Mouse (Mus musculus) liver, embryonic 13.5 days (tissue): ENCODE results near the gene Tbc1d30. TPM values are rescaled to one million over a fixed set of nuclear protein-coding genes. Genes with fewer than 3 reads are reported as not detected.
"Not testable (repeated sequence)": the region's sequence is repeated elsewhere in the genome, so short reads cannot be mapped to it uniquely, and the experiment has no call there.

ENCODE experiments used
- ATAC-seq: fragments of 200-750 bp; cut with Nextera tagmentation; 2 replicates; pipeline ENCODE4 v1.8.0; 2017; ENCODE audit warnings: low read depth, mild to moderate bottlenecking, moderate number of reproducible peaks, moderate library complexity
- DNase-seq: peaks from one replicate; pipeline ENCODE4 v3.0.0; 2022
- H3K27ac ChIP-seq: fragments of 300-500 bp; sonication (generic); 2 replicates; pipeline ENCODE4 v1.5.1; 2015; ENCODE audit warnings: moderate library complexity, mild to moderate bottlenecking, inconsistent platforms
- H3K27me3 ChIP-seq: fragments of 300-500 bp; sonication (generic); 2 replicates; pipeline ENCODE4 v1.6.1; 2015; ENCODE audit warnings: mild to moderate bottlenecking, inconsistent platforms
- H3K36me3 ChIP-seq: fragments of 300-500 bp; sonication (generic); 2 replicates; pipeline ENCODE4 v1.6.1; 2015; ENCODE audit warnings: mild to moderate bottlenecking, inconsistent platforms
- H3K4me1 ChIP-seq: fragments of 300-500 bp; sonication (generic); replicated peaks from 2 replicates; pipeline ENCODE4 v1.6.1; 2015; ENCODE audit warnings: inconsistent platforms
- H3K4me2 ChIP-seq: fragments of 300-500 bp; sonication (generic); 2 replicates; pipeline ENCODE4 v1.6.1; 2015; ENCODE audit warnings: inconsistent platforms, mild to moderate bottlenecking, moderate library complexity
- H3K4me3 ChIP-seq: fragments of 300-500 bp; sonication (generic); replicated peaks from 2 replicates; pipeline ENCODE4 v1.5.1; 2015; ENCODE audit warnings: mild to moderate bottlenecking, inconsistent platforms
- H3K9ac ChIP-seq: fragments of 300-500 bp; sonication (generic); 2 replicates; pipeline ENCODE4 v1.6.1; 2015; ENCODE audit warnings: mild to moderate bottlenecking, inconsistent platforms
- H3K9me3 ChIP-seq: fragments of 300-500 bp; sonication (generic); replicated peaks from 2 replicates; pipeline ENCODE4 v1.6.1; 2016; ENCODE audit warnings: inconsistent platforms
- WGBS: fragments of 180-500 bp; shearing (Covaris S2); methylation state at CpG from one replicate; pipeline ENCODE4 v1.1.7; 2015; ENCODE audit not compliant: insufficient replicate concordance; 5-methylcytosine and 5-hydroxymethylcytosine counted together
- polyA plus RNA-seq: library from polyadenylated mRNA; unstranded; fragments of >200 nt; fragmentation: Nextera tagmentation; extraction: Ambion mirVana; gene quantifications from 2 replicates; pipeline ENCODE4 v1.2.1, GENCODE M21; 2015

Gene Tbc1d30
- polyA plus RNA-seq, 1 experiment from 2014 or later = 0.15 TPM

GRCm38 (mm10) chr10:121364306-121364705, 13.2 kb upstream of the Tbc1d30 start:
- Histone ChIP-seq H3K4me2 (peak overlapping the region; percentile 92), H3K9me3 (no peaks in the 10 kb centered on the region), H3K27me3 (no peaks in the 10 kb centered on the region), H3K27ac (no peak overlapping the region), H3K36me3 (no peaks in the 10 kb centered on the region), H3K4me1 (peaks cover 48% of the 10 kb centered on the region), H3K4me3 (peak overlapping the region; percentile 75), H3K9ac (peak overlapping the region; percentile 82)
- 32% methylated on average over 15 of the region's 15 CpGs for WGBS
- no peak for DNase-seq
- no peak for ATAC-seq

DNA sequence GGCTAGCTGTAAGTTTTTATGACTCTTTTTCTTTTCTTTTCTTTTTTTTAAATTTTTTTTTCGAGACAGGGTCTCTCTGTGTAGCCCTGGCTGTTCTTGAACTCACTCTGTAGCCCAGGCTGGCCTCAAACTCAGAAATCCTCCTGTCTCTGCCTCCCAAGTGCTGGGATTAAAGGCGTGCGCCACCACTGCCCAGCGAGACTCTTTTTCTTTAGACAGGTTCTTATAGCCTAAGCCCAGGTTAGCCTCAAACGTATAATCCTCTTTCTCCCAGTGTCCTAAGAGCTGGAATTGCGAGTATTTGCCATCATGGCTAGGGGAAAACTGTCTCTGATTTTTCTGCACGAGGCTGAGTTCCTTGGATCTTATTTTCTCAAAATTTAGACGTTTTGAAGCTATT, 12.1 kb upstream of the Tbc1d30 start:
- peaks cover 37% of the 10 kb centered on the region for H3K4me1 ChIP-seq
- no peak overlapping the region for H3K27ac ChIP-seq
- no peak for ATAC-seq
- no peak overlapping the region for H3K4me2 ChIP-seq
- no peak overlapping the region for H3K9ac ChIP-seq
- no peak overlapping the region for H3K4me3 ChIP-seq
- no peaks in the 10 kb centered on the region for H3K27me3 ChIP-seq
- no peaks in the 10 kb centered on the region for H3K36me3 ChIP-seq
- DNase-seq = no peak
- H3K9me3 ChIP-seq = no peaks in the 10 kb centered on the region
- 69% methylated on average over 8 of the region's 8 CpGs for WGBS

DNA sequence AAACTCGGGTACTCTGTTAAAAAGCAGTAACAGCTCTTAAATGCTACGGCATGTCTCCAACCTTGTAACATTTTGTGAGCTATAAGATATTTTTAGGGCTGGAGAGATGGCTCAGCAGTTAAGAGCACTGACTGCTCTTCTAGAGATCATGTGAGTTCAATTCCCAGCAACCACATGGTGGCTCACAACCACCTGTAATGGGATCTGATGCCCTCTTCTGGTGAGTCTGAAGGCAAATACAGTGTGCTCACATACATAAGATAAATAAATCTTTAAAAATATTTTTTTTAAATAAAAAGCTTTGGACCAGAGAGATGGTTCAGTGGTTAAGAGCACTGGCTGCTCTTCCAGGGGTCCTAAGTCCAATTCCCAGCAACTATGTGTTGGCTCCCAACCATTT, 9.3 kb upstream of the Tbc1d30 start:
- 69% methylated on average over 2 of the region's 2 CpGs for WGBS
- H3K36me3 ChIP-seq = no peaks in the 10 kb centered on the region
- no peak overlapping the region for H3K4me2 ChIP-seq
- ATAC-seq (no peak), DNase-seq (no peak)
- H3K4me1 ChIP-seq = peaks cover 9% of the 10 kb centered on the region
- H3K9me3 ChIP-seq = no peaks in the 10 kb centered on the region
- no peak overlapping the region for H3K9ac ChIP-seq
- H3K4me3 ChIP-seq = no peak overlapping the region
- H3K27ac ChIP-seq = no peak overlapping the region
- no peaks in the 10 kb centered on the region for H3K27me3 ChIP-seq

DNA sequence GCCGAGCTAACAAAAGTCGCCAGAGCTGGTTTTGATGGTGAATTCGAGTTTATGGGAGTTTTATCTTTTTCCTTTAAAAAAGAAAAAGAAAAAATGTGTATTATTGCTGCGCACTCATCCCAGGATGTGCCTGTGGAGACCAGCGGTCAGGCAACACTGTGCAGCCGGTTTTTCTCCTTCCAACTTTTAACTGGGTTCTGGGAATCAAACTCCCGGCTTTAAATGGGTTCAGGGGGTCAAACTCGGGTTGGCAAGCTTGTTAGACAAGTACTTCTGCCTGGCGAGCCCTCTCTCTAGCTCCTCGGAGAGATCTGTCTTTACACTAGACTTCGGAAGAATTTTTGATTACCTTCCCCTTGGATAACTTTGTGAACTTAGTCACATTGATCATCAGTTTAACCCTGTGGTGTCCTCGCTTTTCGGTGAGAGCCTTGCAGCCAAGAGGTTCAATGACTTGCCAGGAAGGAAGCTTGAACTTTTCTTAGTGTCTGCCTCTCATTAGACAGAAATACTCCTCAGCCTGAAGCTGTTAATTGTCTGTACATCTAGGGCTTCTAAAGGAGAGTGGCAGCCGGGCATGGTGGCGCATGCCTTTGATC, 713 bp upstream of the Tbc1d30 start:
- Histone ChIP-seq H3K9me3 (no peaks in the 10 kb centered on the region), H3K27me3 (peaks cover 45% of the 10 kb centered on the region), H3K4me1 (peaks cover 12% of the 10 kb centered on the region), H3K4me2 (peak overlapping the region; percentile 75), H3K36me3 (no peaks in the 10 kb centered on the region), H3K27ac (no peak overlapping the region), H3K9ac (no peak overlapping the region; the same call in 1 of the 2 replicates), H3K4me3 (peak overlapping the region; percentile 59)
- ATAC-seq (no peak), DNase-seq (no peak)
- WGBS = 31% methylated on average over 15 of the region's 15 CpGs

GRCm38 (mm10) chr10:121350357-121351065, 567 bp downstream of the Tbc1d30 start:
- DNase-seq (no peak), ATAC-seq (peak; percentile 41; the same call in 1 of the 2 replicates)
- H3K4me3 ChIP-seq = peak overlapping the region; percentile 59
- no peak overlapping the region for H3K27ac ChIP-seq
- 3% methylated on average over 34 of the region's 35 CpGs for WGBS
- H3K4me1 ChIP-seq = peaks cover 12% of the 10 kb centered on the region
- peak overlapping the region; percentile 49; the same call in 1 of the 2 replicates for H3K9ac ChIP-seq
- H3K36me3 ChIP-seq = no peaks in the 10 kb centered on the region
- H3K4me2 ChIP-seq = peak overlapping the region; percentile 75
- H3K27me3 ChIP-seq = peaks cover 45% of the 10 kb centered on the region
- H3K9me3 ChIP-seq = no peaks in the 10 kb centered on the region

DNA sequence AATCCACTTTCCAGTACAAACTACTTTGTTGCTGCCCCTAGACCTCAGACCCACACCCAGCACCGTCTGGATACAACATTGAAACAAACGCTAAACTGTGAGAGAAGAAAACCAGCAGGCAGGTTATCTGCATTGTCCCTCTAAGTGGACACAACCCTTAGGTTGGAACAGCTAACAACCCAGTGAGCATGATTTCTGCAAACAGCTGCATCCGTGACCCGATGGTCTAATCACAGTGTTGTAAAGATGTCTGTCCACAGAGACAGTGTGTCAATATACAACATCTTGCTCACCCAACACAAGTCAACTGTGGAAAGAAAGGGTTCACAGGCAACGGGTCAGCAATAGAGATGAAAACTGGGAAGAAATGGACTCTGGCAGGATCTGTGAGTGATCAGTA, 1.8 kb downstream of the Tbc1d30 start:
- H3K9ac ChIP-seq = no peak overlapping the region
- no peak for DNase-seq
- no peak overlapping the region for H3K4me2 ChIP-seq
- no peaks in the 10 kb centered on the region for H3K9me3 ChIP-seq
- H3K4me3 ChIP-seq = no peak overlapping the region
- H3K27ac ChIP-seq = no peak overlapping the region
- ATAC-seq = no peak
- H3K36me3 ChIP-seq = no peaks in the 10 kb centered on the region
- H3K27me3 ChIP-seq = peaks cover 45% of the 10 kb centered on the region
- 52% methylated on average over 5 of the region's 5 CpGs for WGBS
- H3K4me1 ChIP-seq = peaks cover 12% of the 10 kb centered on the region

- no peak overlapping the region for H3K4me2 ChIP-seq
- H3K4me3 ChIP-seq = no peak overlapping the region
- no peak overlapping the region for H3K9ac ChIP-seq
- DNase-seq (no peak), ATAC-seq (no peak)
- no peaks in the 10 kb centered on the region for H3K4me1 ChIP-seq
- H3K9me3 ChIP-seq = no peaks in the 10 kb centered on the region
- WGBS = 31% methylated on average over 6 of the region's 6 CpGs
- no peak overlapping the region for H3K27ac ChIP-seq
- no peaks in the 10 kb centered on the region for H3K36me3 ChIP-seq
- H3K27me3 ChIP-seq = peaks cover 2% of the 10 kb centered on the region
These were observed 7.2 kb downstream of the Tbc1d30 start for GRCm38 (mm10) chr10:121343867-121344266.

GRCm38 (mm10) chr10:121342260-121342659, 8.8 kb downstream of the Tbc1d30 start:
- ATAC-seq (no peak), DNase-seq (no peak)
- Histone ChIP-seq H3K9me3 (no peaks in the 10 kb centered on the region), H3K4me2 (no peak overlapping the region), H3K36me3 (no peaks in the 10 kb centered on the region), H3K27ac (no peak overlapping the region), H3K27me3 (no peaks in the 10 kb centered on the region), H3K4me3 (no peak overlapping the region), H3K4me1 (no peaks in the 10 kb centered on the region), H3K9ac (no peak overlapping the region)
- 79% methylated on average over 10 of the region's 10 CpGs for WGBS

GRCm38 (mm10) chr10:121340754-121341593, 10.1 kb downstream of the Tbc1d30 start:
- 64% methylated on average over 11 of the region's 11 CpGs for WGBS
- H3K27ac ChIP-seq = no peak overlapping the region
- DNase-seq (no peak), ATAC-seq (no peak; the same call in 1 of the 2 replicates)
- no peaks in the 10 kb centered on the region for H3K36me3 ChIP-seq
- no peaks in the 10 kb centered on the region for H3K27me3 ChIP-seq
- H3K4me2 ChIP-seq = no peak overlapping the region
- no peaks in the 10 kb centered on the region for H3K4me1 ChIP-seq
- no peak overlapping the region for H3K9ac ChIP-seq
- no peaks in the 10 kb centered on the region for H3K9me3 ChIP-seq
- H3K4me3 ChIP-seq = no peak overlapping the region

DNA sequence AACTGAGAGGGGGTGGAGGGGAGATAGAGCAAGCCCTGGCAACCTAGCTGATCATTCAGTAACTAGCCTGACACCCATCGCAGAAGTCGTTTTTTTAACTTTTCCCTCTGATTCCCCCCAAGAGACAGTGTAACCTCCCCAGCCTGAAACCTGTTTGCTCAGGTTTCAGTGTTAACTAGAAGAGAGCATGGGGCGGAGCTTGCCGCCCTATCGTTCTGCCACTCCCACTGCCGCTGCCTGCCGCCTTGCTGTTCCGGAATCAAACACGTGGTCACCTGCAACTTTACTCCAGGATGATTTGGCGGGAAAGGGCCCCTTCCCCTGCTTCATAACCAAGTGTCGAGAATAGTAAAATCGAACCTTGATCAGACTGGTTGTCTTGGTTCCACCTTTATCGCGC, 14.5 kb downstream of the Tbc1d30 start:
- not testable (repeated sequence) for H3K36me3 ChIP-seq, H3K27me3 ChIP-seq, DNase-seq, ATAC-seq, H3K4me2 ChIP-seq, H3K27ac ChIP-seq, H3K9me3 ChIP-seq, H3K9ac ChIP-seq, H3K4me1 ChIP-seq, H3K4me3 ChIP-seq
- 55% methylated on average over 14 of the region's 14 CpGs for WGBS

GRCm38 (mm10) chr10:121334576-121334975, 16.5 kb downstream of the Tbc1d30 start:
- Histone ChIP-seq H3K36me3 (no peaks in the 10 kb centered on the region), H3K4me1 (no peaks in the 10 kb centered on the region), H3K27ac (no peak overlapping the region), H3K4me3 (no peak overlapping the region), H3K9me3 (no peaks in the 10 kb centered on the region), H3K9ac (no peak overlapping the region), H3K27me3 (no peaks in the 10 kb centered on the region), H3K4me2 (no peak overlapping the region)
- peak; percentile 31 for DNase-seq
- 55% methylated on average over 3 of the region's 3 CpGs for WGBS
- no peak for ATAC-seq
